Mouse (Mus musculus): Measurements from ENCODE around the gene Grk2. TPM values are rescaled to one million over a fixed set of nuclear protein-coding genes. Genes with fewer than 3 reads are reported as not detected.
A peak's percentile ranks its signal among the peaks of the same experiment; 100 is the strongest.
"Not testable (repeated sequence)": the region's sequence is repeated elsewhere in the genome, so short reads cannot be mapped to it uniquely, and the experiment has no call there.

Grk2 gene
- polyA plus RNA-seq, 1 experiment: 99.9 TPM

DNA sequence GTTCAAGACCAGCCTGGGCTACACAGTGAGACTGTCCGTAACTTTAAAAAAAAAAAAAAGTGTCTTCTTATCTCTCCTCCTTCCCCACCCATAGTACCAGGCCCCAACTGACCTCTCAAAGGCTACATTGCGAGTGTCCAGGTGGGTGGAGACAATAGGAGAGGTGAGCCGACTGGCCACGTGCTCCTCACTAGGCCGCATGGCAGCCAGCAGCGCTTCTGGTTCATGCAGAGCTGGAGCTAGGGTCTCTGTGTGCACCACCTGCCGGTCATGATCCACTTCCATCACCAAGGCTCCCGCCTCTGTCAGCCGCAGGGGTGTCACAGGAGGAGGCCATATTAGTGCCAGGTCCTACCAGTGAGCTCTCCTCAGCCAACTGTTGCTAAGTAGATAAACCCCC, 25.6 kb downstream of the Grk2 start:
- WGBS: 94% methylated on average over 9 of the region's 9 CpGs
- DNase-seq (ENCODE audit: low read depth, low spot score): no peak

GRCm38 (mm10) chr19:4279487-4279886, 26.5 kb downstream of the Grk2 start:
- DNase-seq (ENCODE audit: low read depth, low spot score): no peak
- 94% methylated on average over 1 of the region's 1 CpGs for WGBS

GRCm38 (mm10) chr19:4270972-4271371, 35.0 kb downstream of the Grk2 start:
- no peak for DNase-seq (ENCODE audit: low read depth, low spot score)
- 95% methylated on average over 11 of the region's 11 CpGs for WGBS

GRCm38 (mm10) chr19:4270187-4270586, 35.8 kb downstream of the Grk2 start:
- DNase-seq (ENCODE audit: low read depth, low spot score): no peak
- WGBS: 84% methylated on average over 6 of the region's 6 CpGs

DNA sequence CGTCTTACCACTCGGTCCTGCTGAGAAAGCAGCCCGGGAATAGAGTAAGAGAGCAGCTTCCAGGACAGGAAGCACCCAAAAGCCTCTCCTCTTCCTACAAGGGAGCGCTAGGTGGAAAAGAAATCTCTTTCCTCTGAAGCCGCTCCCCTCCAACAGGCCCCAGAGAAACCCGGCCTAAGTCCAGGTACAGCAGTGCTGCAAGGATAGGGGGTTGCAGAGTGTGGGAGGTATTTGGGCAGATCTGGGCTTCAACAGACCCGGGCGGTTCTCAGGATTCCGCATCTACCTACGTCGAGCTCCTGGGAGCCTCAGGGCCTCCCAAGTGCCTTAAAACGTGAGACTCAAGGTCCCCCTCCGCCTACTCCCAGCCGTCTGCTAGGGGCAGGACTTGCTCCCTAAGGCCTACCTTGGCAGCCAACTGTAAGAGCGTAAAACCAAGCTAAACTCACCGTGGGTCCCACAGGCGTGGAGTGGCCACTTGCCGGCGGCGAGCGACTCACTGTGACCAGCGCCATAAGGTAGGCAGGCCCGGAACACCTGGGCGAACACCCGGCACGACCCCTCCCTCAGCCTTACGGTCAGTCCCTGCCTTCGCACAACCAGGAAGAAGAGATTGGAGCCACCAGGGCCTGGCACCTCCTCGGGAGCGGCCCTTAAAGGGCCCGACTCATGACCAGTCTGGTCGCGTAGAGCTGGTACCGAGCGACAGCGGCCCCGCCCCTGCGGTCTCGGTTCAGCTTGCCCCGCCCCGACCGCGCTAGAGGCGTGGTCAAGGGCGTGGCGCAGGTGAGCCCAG, 37.3 kb downstream of the Grk2 start, which contains the start of gene Ssh3:
Gene Ssh3 (minus strand): TSS at position 615 of the 796 bp plus-strand sequence.
- DNase-seq (ENCODE audit: low read depth, low spot score): peak; percentile 73
- 5% methylated on average over 46 of the region's 46 CpGs for WGBS

GRCm38 (mm10) chr19:4265956-4266355, 40.1 kb downstream of the Grk2 start:
- 85% methylated on average over 4 of the region's 4 CpGs for WGBS
- DNase-seq (ENCODE audit: low read depth, low spot score): no peak

DNA sequence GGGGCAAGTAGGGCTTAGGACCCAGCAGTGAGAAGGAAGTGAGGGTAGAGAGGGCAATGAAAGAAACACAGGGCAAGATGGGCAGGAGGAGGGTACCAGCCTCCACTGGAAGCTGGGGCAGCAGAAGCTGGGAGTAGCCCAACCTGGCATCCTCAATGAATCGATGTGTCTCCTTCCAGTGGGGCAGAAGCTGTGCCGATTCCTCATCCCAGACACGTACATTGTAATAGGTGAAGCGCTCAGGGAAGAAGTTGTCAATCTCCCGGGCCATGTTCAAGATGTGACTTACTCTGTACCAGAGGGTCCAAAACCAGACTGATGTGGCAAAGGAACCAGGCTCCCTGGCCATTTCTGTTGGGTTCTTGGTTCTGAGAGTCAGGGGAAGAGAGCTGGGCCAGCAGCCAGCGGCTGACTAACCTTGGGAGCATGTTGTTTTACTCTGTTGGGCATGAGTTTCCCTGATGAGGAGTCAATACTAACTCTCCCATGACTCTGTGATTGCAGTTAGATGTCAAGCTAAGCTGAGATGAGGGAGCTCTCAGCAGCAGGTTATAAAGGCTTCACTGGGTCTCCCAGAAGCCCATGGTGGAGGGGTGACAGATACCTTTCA, 41.7 kb downstream of the Grk2 start:
- DNase-seq (ENCODE audit: low read depth, low spot score): no peak
- WGBS: 96% methylated on average over 6 of the region's 6 CpGs

GRCm38 (mm10) chr19:4263702-4264101, 42.3 kb downstream of the Grk2 start:
- WGBS: 81% methylated on average over 14 of the region's 14 CpGs
- no peak for DNase-seq (ENCODE audit: low read depth, low spot score)

- WGBS: 73% methylated on average over 6 of the region's 6 CpGs
- no peak for DNase-seq (ENCODE audit: low read depth, low spot score)
Observed at GRCm38 (mm10) chr19:4262756-4263155, 43.3 kb downstream of the Grk2 start.

DNA sequence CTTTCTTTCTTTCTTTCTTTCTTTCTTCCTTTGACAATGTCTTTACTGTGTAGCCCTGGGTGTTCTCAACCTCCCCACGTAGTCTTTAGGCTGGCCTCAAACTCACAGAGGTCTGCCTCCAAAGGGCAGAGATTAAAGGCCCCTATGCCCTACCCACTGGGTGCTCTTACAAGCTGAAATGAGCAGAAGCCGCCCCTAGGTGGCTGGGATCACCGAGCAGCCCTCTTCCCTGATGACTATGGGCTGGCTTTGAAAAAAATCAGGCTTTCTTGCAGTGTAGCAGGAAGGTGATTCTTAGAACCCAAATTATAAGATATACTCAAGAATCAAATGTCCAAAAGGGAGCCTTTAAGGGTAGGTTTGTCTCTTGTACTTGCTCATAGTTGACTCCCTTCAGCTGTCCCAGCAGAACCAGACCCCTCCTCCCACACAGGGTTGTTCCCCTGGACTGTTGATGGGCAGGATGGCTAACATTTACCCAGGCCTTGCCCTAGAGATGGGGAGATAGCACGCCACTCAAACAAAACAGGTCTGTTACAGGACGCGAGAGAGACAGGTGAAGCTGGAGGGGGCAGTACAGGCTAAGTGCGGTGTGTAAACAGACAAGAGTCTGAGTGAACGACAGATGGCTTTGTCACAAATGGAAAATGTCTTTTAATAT, 44.9 kb downstream of the Grk2 start:
- 49% methylated on average over 8 of the region's 8 CpGs for WGBS
- DNase-seq (ENCODE audit: low read depth, low spot score): peak; percentile 13

DNA sequence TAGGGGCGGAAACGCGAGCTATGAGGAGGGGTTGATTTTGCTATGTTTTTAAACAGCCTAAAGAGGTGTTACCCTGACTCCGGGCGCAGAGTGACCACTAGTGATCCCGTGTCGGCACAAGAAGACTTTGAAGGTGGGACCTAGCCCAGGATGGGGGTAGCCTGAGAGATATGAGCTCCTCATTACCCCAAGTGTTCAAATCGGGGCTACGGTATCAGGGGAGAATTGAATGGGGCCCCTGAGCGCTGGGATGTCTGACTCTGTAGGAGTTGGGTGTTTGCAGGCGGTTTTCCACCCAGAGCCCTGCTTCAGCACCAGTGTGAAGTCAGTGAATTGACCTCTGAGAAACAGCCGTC, 48.1 kb downstream of the Grk2 start:
- DNase-seq (ENCODE audit: low read depth, low spot score): peak; percentile 11
- WGBS: 25% methylated on average over 12 of the region's 12 CpGs

DNA sequence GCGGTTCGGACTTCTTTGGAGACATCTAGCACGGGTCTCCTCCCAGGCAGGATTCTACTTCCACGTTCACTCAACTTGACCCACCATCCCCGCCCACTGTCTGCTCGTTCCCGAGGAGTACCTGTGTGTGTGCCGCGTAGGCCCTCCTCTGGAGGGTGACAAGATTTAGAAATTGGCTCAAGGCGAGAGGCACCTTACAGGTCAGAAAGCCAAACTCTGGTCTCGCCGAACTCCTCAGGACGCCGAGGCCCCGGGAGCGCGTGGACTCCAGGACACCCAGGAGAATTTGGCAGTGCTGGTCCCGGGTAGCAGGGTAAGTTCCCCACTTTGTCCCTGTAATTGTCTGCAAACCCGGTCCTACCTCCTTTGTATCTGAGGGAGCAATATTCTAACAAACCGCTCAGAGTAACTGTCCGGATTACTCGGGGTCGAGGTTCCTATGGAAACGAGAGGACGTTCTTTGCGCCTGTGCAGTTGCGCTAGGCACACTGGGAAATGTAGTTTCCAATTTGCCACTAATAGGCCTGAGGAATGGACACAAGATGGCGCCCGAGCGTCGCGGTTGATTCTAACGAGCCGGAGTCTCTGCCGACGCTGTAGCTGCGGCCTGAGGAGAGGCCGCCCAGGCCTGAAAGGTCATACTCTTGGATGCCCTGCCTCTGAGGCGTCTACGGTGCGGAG, 48.7 kb downstream of the Grk2 start:
- WGBS: under 1% methylated on average over 41 of the region's 41 CpGs
- DNase-seq (ENCODE audit: low read depth, low spot score): peak; percentile 98

DNA sequence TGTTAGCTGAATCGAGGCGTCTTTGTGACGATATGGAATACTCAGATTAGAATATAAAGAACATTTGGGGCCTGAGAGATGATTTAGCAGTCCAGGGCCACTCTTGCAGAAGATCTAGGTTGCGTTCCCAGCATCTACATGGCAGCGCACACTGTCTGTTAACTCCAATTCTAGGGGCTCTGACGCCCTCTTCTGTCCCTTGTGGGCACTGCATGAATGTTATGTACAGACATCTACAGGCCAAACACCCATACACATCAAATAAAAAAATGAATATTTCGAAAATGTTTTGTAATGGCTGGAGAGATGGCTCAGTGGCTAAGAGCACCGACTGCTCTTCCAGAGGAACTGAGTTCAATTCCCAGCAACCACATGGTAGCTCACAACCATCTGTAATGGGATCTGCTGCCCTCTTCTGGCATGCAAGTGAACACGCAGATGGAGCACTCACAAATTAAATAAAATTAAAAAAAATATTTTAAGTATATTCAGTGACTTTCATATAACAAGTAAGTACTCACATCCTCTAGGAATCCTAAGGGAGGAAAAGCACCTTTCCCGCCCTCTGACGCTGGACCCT, 50.3 kb downstream of the Grk2 start:
- no peak for DNase-seq (ENCODE audit: low read depth, low spot score)
- 84% methylated on average over 11 of the region's 11 CpGs for WGBS

DNA sequence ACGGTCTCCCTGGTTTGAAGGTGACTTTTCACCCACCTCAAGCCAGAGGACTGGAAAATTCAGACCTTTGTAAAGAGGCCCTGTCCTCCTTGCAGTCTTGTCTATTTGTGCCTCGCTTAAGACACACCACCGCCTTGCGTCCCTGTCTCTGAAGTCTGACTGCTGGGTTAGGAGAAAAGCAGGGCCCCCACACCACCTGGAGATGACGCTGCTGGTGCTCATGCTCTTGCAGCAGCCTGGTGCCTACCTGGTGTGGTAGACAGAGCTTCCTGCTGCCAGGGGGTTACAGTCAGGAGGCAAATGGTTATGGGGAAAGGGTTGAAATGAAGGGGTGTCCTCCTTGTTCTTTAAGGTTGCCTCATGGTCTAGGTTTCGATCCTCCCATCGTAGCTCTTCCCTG, 51.8 kb downstream of the Grk2 start:
- no peak for DNase-seq (ENCODE audit: low read depth, low spot score)
- 85% methylated on average over 7 of the region's 7 CpGs for WGBS

- WGBS: 25% methylated on average over 1 of the region's 1 CpGs
- DNase-seq (ENCODE audit: low read depth, low spot score): not testable (repeated sequence)
Observed at GRCm38 (mm10) chr19:4248683-4249082, 57.3 kb downstream of the Grk2 start.

DNA sequence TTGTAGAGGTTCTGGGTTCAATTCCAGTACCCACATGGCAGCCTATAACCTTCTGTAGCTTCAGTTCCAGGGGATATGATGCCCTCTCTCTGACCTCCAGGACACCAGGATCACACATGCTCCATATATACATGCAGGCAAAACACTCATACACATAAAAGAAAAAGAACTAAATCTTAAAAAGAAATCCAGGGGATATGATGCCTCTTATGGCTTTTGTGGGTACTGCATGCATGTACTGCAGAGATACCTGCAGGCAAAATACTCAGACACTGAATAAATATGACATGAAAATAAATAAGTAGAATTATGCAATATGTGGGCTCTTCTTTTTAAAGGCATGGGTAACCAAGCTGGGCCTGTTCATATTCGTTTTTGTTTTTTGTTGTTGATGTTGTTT, 59.0 kb downstream of the Grk2 start:
- no peak for DNase-seq (ENCODE audit: low read depth, low spot score)
- 52% methylated on average over 1 of the region's 1 CpGs for WGBS

DNA sequence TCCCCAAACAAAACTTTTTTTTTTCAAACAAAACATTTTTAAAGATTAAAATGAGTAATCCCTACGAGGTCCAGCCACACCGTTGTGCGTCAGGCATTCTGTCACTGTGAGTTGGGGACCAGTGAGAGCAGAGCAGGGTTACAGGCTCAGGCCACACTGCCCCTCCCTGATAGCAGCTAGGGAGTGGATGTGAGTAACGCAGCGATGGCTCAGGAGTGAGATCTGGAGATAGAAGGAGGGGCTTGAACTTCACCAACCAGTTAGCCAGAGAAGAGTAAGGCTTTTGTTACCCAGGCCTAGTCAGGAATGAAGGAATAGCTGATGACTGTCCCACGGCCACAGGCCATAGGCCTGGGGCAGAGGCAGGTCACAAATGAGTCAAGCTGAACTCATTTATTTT, 61.2 kb downstream of the Grk2 start:
- DNase-seq (ENCODE audit: low read depth, low spot score): no peak
- WGBS: 82% methylated on average over 6 of the region's 6 CpGs

- WGBS: 51% methylated on average over 3 of the region's 3 CpGs
- no peak for DNase-seq (ENCODE audit: low read depth, low spot score)
Observed at GRCm38 (mm10) chr19:4242416-4242815, 63.6 kb downstream of the Grk2 start.

DNA sequence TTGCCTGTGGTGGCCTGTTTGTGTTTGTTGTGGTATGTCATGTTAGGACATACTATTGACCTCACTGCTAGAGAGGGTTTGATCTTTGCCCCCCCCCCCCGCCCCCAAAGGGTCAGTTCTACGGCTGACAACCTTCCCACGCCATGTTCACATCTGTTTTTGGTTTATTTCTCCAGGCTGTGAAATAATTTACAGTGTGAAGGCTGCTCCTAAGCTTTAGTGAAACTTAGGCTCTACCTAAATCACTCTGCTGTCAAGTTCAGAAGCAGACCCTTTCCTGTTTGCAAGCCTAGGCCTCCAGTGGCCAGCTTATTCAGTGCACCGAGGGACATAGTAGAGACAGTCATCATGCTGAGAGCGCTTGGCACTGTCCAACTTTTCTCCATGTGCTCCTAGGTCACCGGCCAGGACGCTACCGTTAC, 65.8 kb downstream of the Grk2 start:
- no peak for DNase-seq (ENCODE audit: low read depth, low spot score)
- 67% methylated on average over 8 of the region's 8 CpGs for WGBS
